Mouse (Mus musculus) megakaryocyte, embryonic 14.5 days (primary cell): ENCODE measurements around the gene Gm20509. TPM values are rescaled to one million over a fixed set of nuclear protein-coding genes. Genes with fewer than 3 reads are reported as not detected.

Experiments
- H3K27me3 ChIP-seq: replicated peaks from 2 replicates; pipeline ENCODE3; 2012; ENCODE audit warnings: inconsistent platforms
- H3K36me3 ChIP-seq: replicated peaks from 2 replicates; pipeline ENCODE3; 2012; ENCODE audit warnings: low read length, inconsistent platforms, mixed read lengths
- H3K4me1 ChIP-seq: 2 replicates; pipeline ENCODE4 v1.6.1; 2012; ENCODE audit warnings: inconsistent platforms
- H3K4me3 ChIP-seq: replicated peaks from 2 replicates; pipeline ENCODE3; 2012; ENCODE audit warnings: moderate library complexity, mild to moderate bottlenecking, inconsistent platforms
- H3K9me3 ChIP-seq: 2 replicates; pipeline ENCODE4 v1.6.1; 2012; ENCODE audit warnings: inconsistent platforms
- FLI1 ChIP-seq: IDR thresholded peaks from 2 replicates; pipeline ENCODE4 v1.6.1; 2012; ENCODE audit warnings: low read length, inconsistent platforms, mixed read lengths
- GATA1 ChIP-seq: IDR thresholded peaks from 3 replicates; pipeline ENCODE4 v1.6.1; 2012; ENCODE audit warnings: mixed read lengths, low read length, inconsistent platforms, borderline replicate concordance
- polyA plus RNA-seq: library from polyadenylated mRNA; stranded (reverse); fragments of >175 nt; gene quantifications from 2 replicates; pipeline ENCODE4 v1.2.3, GENCODE M21; 2012; ENCODE audit warnings: low replicate concordance; ENCODE audit not compliant: insufficient read depth

The Gm20509 gene
- polyA plus RNA-seq, 1 experiment: not detected

- H3K4me1 ChIP-seq: peaks cover 52% of the 10 kb centered on the region
- H3K27me3 ChIP-seq: no peaks in the 10 kb centered on the region
- H3K36me3 ChIP-seq: peaks cover 78% of the 10 kb centered on the region
- H3K4me3 ChIP-seq: no peak overlapping the region
- no peak for TF ChIP-seq GATA1
- TF ChIP-seq FLI1: no peak
- H3K9me3 ChIP-seq: no peaks in the 10 kb centered on the region
Measured at GRCm38 (mm10) chr9:73079801-73080325, 22.4 kb upstream of the Gm20509 start.

- TF ChIP-seq FLI1 (no peak), GATA1 (no peak)
- peak overlapping the region; percentile 14 for H3K4me3 ChIP-seq
- no peaks in the 10 kb centered on the region for H3K27me3 ChIP-seq
- no peaks in the 10 kb centered on the region for H3K9me3 ChIP-seq
- H3K4me1 ChIP-seq: peaks cover 63% of the 10 kb centered on the region
- H3K36me3 ChIP-seq: peaks cover 81% of the 10 kb centered on the region
Measured at GRCm38 (mm10) chr9:73082291-73083000, 19.8 kb upstream of the Gm20509 start.

GRCm38 (mm10) chr9:73083956-73084355 lies 18.3 kb upstream of the Gm20509 start:
- TF ChIP-seq FLI1: no peak
- no peak for TF ChIP-seq GATA1
- peaks cover 66% of the 10 kb centered on the region for H3K4me1 ChIP-seq
- no peaks in the 10 kb centered on the region for H3K9me3 ChIP-seq
- H3K36me3 ChIP-seq: peaks cover 83% of the 10 kb centered on the region
- H3K27me3 ChIP-seq: no peaks in the 10 kb centered on the region
- no peak overlapping the region for H3K4me3 ChIP-seq

- Histone ChIP-seq H3K4me1 (peaks cover 80% of the 10 kb centered on the region), H3K36me3 (peaks cover 93% of the 10 kb centered on the region)
- TF ChIP-seq GATA1: no peak
- TF ChIP-seq FLI1: no peak
Measured at GRCm38 (mm10) chr9:73085845-73086244, 16.4 kb upstream of the Gm20509 start.

GRCm38 (mm10) chr9:73087121-73087520 lies 15.1 kb upstream of the Gm20509 start:
- peaks cover 89% of the 10 kb centered on the region for H3K36me3 ChIP-seq
- H3K27me3 ChIP-seq: no peaks in the 10 kb centered on the region
- no peaks in the 10 kb centered on the region for H3K9me3 ChIP-seq
- H3K4me1 ChIP-seq: peaks cover 71% of the 10 kb centered on the region
- TF ChIP-seq FLI1 (no peak), GATA1 (no peak)
- H3K4me3 ChIP-seq: no peak overlapping the region

More at GRCm38 (mm10) chr9:73085845-73086244, 16.4 kb upstream of the Gm20509 start:
- Histone ChIP-seq H3K27me3 (no peaks in the 10 kb centered on the region), H3K4me3 (no peak overlapping the region), H3K9me3 (no peaks in the 10 kb centered on the region)

GRCm38 (mm10) chr9:73087581-73087980 lies 14.7 kb upstream of the Gm20509 start:
- no peaks in the 10 kb centered on the region for H3K27me3 ChIP-seq
- no peaks in the 10 kb centered on the region for H3K9me3 ChIP-seq
- H3K4me3 ChIP-seq: no peak overlapping the region
- H3K4me1 ChIP-seq: peaks cover 66% of the 10 kb centered on the region
- no peak for TF ChIP-seq FLI1
- TF ChIP-seq GATA1: no peak
- H3K36me3 ChIP-seq: peaks cover 86% of the 10 kb centered on the region

- Histone ChIP-seq H3K27me3 (no peaks in the 10 kb centered on the region), H3K4me1 (peaks cover 57% of the 10 kb centered on the region), H3K36me3 (peaks cover 86% of the 10 kb centered on the region), H3K9me3 (no peaks in the 10 kb centered on the region), H3K4me3 (peak overlapping the region; percentile 78)
- TF ChIP-seq FLI1 (no peak), GATA1 (no peak)
Measured at GRCm38 (mm10) chr9:73089222-73089920, 12.9 kb upstream of the Gm20509 start.

- Histone ChIP-seq H3K27me3 (no peaks in the 10 kb centered on the region), H3K4me1 (peaks cover 50% of the 10 kb centered on the region), H3K9me3 (no peaks in the 10 kb centered on the region), H3K4me3 (peak overlapping the region; percentile 78), H3K36me3 (peaks cover 86% of the 10 kb centered on the region)
- TF ChIP-seq GATA1 (no peak), FLI1 (no peak)
Measured at GRCm38 (mm10) chr9:73090121-73090520, 12.1 kb upstream of the Gm20509 start.

GRCm38 (mm10) chr9:73091747-73092146 lies 10.5 kb upstream of the Gm20509 start:
- H3K36me3 ChIP-seq: peaks cover 86% of the 10 kb centered on the region
- H3K4me3 ChIP-seq: no peak overlapping the region
- no peaks in the 10 kb centered on the region for H3K27me3 ChIP-seq
- H3K9me3 ChIP-seq: no peaks in the 10 kb centered on the region
- TF ChIP-seq FLI1: no peak
- TF ChIP-seq GATA1: no peak
- H3K4me1 ChIP-seq: peaks cover 34% of the 10 kb centered on the region

- H3K36me3 ChIP-seq: peaks cover 78% of the 10 kb centered on the region
- peaks cover 19% of the 10 kb centered on the region for H3K4me1 ChIP-seq
- no peaks in the 10 kb centered on the region for H3K27me3 ChIP-seq
- TF ChIP-seq GATA1 (no peak), FLI1 (no peak)
- H3K4me3 ChIP-seq: no peak overlapping the region
- H3K9me3 ChIP-seq: no peaks in the 10 kb centered on the region
Measured at GRCm38 (mm10) chr9:73094580-73094979, 7.7 kb upstream of the Gm20509 start.
